Mouse (Mus musculus): ENCODE results near the gene Fgfr2.
"Not testable (repeated sequence)": the region's sequence is repeated elsewhere in the genome, so short reads cannot be mapped to it uniquely, and the experiment has no call there.

GRCm38 (mm10) chr7:132442133-132442763, 680.9 kb downstream of the Fgfr2 start:
- not testable (repeated sequence) for TF ChIP-seq CTCF, EP300 (IDR thresholded peaks at IDR 0.05; ENCODE audit: low read depth)

Data from liver, postnatal 0 days (tissue).